Mouse (Mus musculus) heart, embryonic 14.5 days (tissue): ENCODE measurements at regions not wholly inside any gene's neighbourhood (a gene's known extent, or its start where the extent isn't known, plus 50 kb on each side); places are given as distances from the start of the nearest gene placed in this dataset.

ENCODE experiments used
- ATAC-seq: fragments of 200-750 bp; cut with Nextera tagmentation; 2 replicates; pipeline ENCODE4 v1.8.0; 2017; ENCODE audit warnings: low read depth, moderate TSS enrichment; ENCODE audit not compliant: insufficient number of reproducible peaks, insufficient read depth, low FRiP score
- H3K27ac ChIP-seq, 2 experiments: fragments of 200-500 bp in 1 of 2; fragments of 300-500 bp in 1 of 2; sonication (generic) in 1 of 2; replicated peaks in 1 of 2; 2 replicates each; pipeline ENCODE4 v1.5.1; 2012 to 2014; ENCODE audit warnings: low read depth in 2 of 2, low read length in 2 of 2, control low read depth in 1 of 2, mild to moderate bottlenecking in 1 of 2, mixed read lengths in 1 of 2; ENCODE audit not compliant: control insufficient read depth in 1 of 2, insufficient read depth in 1 of 2
- H3K27me3 ChIP-seq: fragments of 300-500 bp; sonication (generic); 2 replicates; pipeline ENCODE4 v1.6.1; 2014; ENCODE audit warnings: mild to moderate bottlenecking, low read length, control low read depth; ENCODE audit not compliant: control insufficient read depth, insufficient read depth
- H3K36me3 ChIP-seq: fragments of 300-500 bp; sonication (generic); 2 replicates; pipeline ENCODE4 v1.6.1; 2014; ENCODE audit warnings: mild to moderate bottlenecking, control low read depth, low read length, mixed read lengths; ENCODE audit not compliant: control insufficient read depth, insufficient read depth
- H3K4me1 ChIP-seq, 2 experiments: fragments of 200-500 bp in 1 of 2; fragments of 300-500 bp in 1 of 2; sonication (generic) in 1 of 2; 2 replicates each; pipeline ENCODE4 v1.6.1; 2012 to 2014; ENCODE audit warnings: low read length in 2 of 2, control low read depth in 1 of 2, mixed read lengths in 1 of 2; ENCODE audit not compliant: control insufficient read depth in 2 of 2, insufficient read depth in 2 of 2
- H3K4me2 ChIP-seq: fragments of 300-500 bp; sonication (generic); 2 replicates; pipeline ENCODE4 v1.6.1; 2014; ENCODE audit warnings: mild to moderate bottlenecking, low read length
- H3K4me3 ChIP-seq, 2 experiments: fragments of 200-500 bp in 1 of 2; fragments of 300-500 bp in 1 of 2; sonication (generic) in 1 of 2; 2 replicates each; pipeline ENCODE4 v1.5.1; 2012 to 2014; ENCODE audit warnings: low read length in 2 of 2, mild to moderate bottlenecking in 2 of 2, control low read depth in 1 of 2, low read depth in 1 of 2, moderate library complexity in 1 of 2; ENCODE audit not compliant: control insufficient read depth in 1 of 2, insufficient read depth in 1 of 2
- H3K9ac ChIP-seq: fragments of 300-500 bp; sonication (generic); 2 replicates; pipeline ENCODE4 v1.6.1; 2014; ENCODE audit warnings: mild to moderate bottlenecking, low read length
- H3K9me3 ChIP-seq: fragments of 300-500 bp; sonication (generic); 2 replicates; pipeline ENCODE4 v1.6.1; 2016; ENCODE audit warnings: low read length, control low read depth; ENCODE audit not compliant: control insufficient read depth
- WGBS: fragments of 180-500 bp; shearing (Covaris S2); extraction: QIAGEN DNeasy Blood & Tissue Kit; methylation state at CpG from one replicate; pipeline ENCODE4 v1.1.7; 2014; 5-methylcytosine and 5-hydroxymethylcytosine counted together

- H3K9me3 ChIP-seq = no peaks in the 10 kb centered on the region
- no peak overlapping the region for H3K27ac ChIP-seq
- WGBS = 94% methylated on average over 1 of the region's 1 CpGs
- ATAC-seq = no peak
- no peaks in the 10 kb centered on the region for H3K4me1 ChIP-seq
- no peak overlapping the region for H3K4me2 ChIP-seq
- H3K36me3 ChIP-seq = no peaks in the 10 kb centered on the region
- H3K27me3 ChIP-seq = no peaks in the 10 kb centered on the region
- H3K9ac ChIP-seq = no peak overlapping the region
- H3K4me3 ChIP-seq = no peak overlapping the region
These were observed 239.5 kb upstream of the Rarb start for GRCm38 (mm10) chr14:17058438-17058837.

- no peaks in the 10 kb centered on the region for H3K27me3 ChIP-seq
- no peak overlapping the region for H3K9ac ChIP-seq
- H3K4me1 ChIP-seq = no peaks in the 10 kb centered on the region
- ATAC-seq = no peak
- 78% methylated on average over 3 of the region's 3 CpGs for WGBS
- no peaks in the 10 kb centered on the region for H3K36me3 ChIP-seq
- H3K4me2 ChIP-seq = no peak overlapping the region
- no peak overlapping the region for H3K4me3 ChIP-seq
- no peak overlapping the region for H3K27ac ChIP-seq
- H3K9me3 ChIP-seq = no peaks in the 10 kb centered on the region
These were observed 238.4 kb upstream of the Rarb start for GRCm38 (mm10) chr14:17057355-17057754.

GRCm38 (mm10) chr14:17055741-17056140 lies 236.8 kb upstream of the Rarb start:
- Histone ChIP-seq H3K9me3 (no peaks in the 10 kb centered on the region), H3K4me1 (no peaks in the 10 kb centered on the region), H3K4me2 (no peak overlapping the region), H3K36me3 (no peaks in the 10 kb centered on the region), H3K27me3 (no peaks in the 10 kb centered on the region), H3K4me3 (no peak overlapping the region), H3K27ac (no peak overlapping the region), H3K9ac (no peak overlapping the region)
- WGBS = 44% methylated on average over 1 of the region's 1 CpGs
- ATAC-seq = no peak

- no peak for ATAC-seq
- H3K9ac ChIP-seq = no peak overlapping the region
- no peak overlapping the region for H3K27ac ChIP-seq
- 67% methylated on average over 3 of the region's 3 CpGs for WGBS
- no peaks in the 10 kb centered on the region for H3K4me1 ChIP-seq
- H3K27me3 ChIP-seq = no peaks in the 10 kb centered on the region
- H3K36me3 ChIP-seq = no peaks in the 10 kb centered on the region
- H3K4me3 ChIP-seq = no peak overlapping the region
- H3K4me2 ChIP-seq = no peak overlapping the region
- no peaks in the 10 kb centered on the region for H3K9me3 ChIP-seq
These were observed 235.4 kb upstream of the Rarb start for GRCm38 (mm10) chr14:17054381-17054780.

- Histone ChIP-seq H3K9me3 (no peaks in the 10 kb centered on the region), H3K4me2 (no peak overlapping the region), H3K27me3 (no peaks in the 10 kb centered on the region), H3K9ac (no peak overlapping the region), H3K27ac (no peak overlapping the region), H3K4me1 (no peaks in the 10 kb centered on the region), H3K36me3 (no peaks in the 10 kb centered on the region), H3K4me3 (no peak overlapping the region)
- 64% methylated on average over 2 of the region's 2 CpGs for WGBS
- ATAC-seq = no peak
These were observed 227.9 kb upstream of the Rarb start for GRCm38 (mm10) chr14:17046808-17047207.

GRCm38 (mm10) chr14:17045426-17046132 lies 226.6 kb upstream of the Rarb start:
- Histone ChIP-seq H3K4me1 (no peaks in the 10 kb centered on the region), H3K36me3 (no peaks in the 10 kb centered on the region), H3K4me2 (no peak overlapping the region), H3K9me3 (no peaks in the 10 kb centered on the region), H3K4me3 (no peak overlapping the region), H3K27ac (no peak overlapping the region), H3K27me3 (no peaks in the 10 kb centered on the region), H3K9ac (no peak overlapping the region)
- ATAC-seq = no peak
- 84% methylated on average over 8 of the region's 8 CpGs for WGBS

- no peaks in the 10 kb centered on the region for H3K36me3 ChIP-seq
- no peaks in the 10 kb centered on the region for H3K27me3 ChIP-seq
- no peak for ATAC-seq
- no peak overlapping the region for H3K4me2 ChIP-seq
- H3K4me3 ChIP-seq = no peak overlapping the region
- no peak overlapping the region for H3K9ac ChIP-seq
- H3K9me3 ChIP-seq = no peaks in the 10 kb centered on the region
- H3K4me1 ChIP-seq = no peaks in the 10 kb centered on the region
- WGBS = 75% methylated on average over 4 of the region's 4 CpGs
- no peak overlapping the region for H3K27ac ChIP-seq
These were observed 201.8 kb upstream of the Rarb start for GRCm38 (mm10) chr14:17020603-17021356.
